Mouse (Mus musculus) right cerebral cortex, adult 2 months (tissue): ENCODE data around the gene Plod2.

Experiments used
- DNase-seq, 2 experiments: peaks; one replicate each; pipeline ENCODE4 v3.0.0; 2021 to 2022; ENCODE audit warnings: low spot score in 2 of 2

The Plod2 gene

GRCm38 (mm10) chr9:92599940-92600538, 58.0 kb downstream of the Plod2 start:
- DNase-seq: no peak

DNA sequence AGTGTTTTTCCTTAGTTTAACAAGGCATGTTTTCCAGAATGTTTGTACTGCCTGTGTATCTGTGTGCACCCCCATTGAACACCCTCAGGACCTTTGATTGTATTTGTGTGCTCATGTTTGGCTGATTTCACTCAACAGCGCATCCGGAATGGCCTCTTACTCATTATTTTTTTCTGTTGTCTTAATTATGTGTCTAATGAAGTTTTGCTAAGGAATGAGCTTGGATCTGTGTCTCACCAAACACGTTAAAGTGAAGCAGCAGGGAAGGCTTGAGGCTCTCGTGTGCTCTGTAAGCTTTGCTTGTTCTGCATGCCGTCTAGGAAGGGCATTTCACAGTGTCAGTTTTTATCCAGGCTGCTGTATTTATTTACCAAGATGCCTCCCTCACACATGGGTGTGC, 59.5 kb downstream of the Plod2 start:
- DNase-seq: no peak

DNA sequence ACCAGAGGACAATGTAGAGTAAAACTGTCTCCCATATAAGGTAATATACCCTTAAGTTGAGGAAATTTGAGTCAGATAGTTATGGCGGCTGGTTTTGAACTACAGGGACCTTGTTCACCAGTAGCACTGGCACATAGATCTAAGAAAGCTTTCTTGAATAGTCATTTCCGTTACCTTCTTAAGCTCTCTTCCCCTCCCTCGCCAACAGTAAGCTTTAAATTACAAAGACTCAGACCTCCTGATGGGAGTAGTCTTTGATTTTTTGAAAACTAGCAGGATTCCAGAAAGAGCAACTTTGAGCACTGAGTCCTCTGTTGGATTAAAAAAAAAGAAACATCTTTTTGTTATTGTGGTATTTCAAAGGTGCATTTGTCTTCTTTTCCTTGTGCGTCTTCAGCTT, 61.5 kb downstream of the Plod2 start:
- no peak for DNase-seq

DNA sequence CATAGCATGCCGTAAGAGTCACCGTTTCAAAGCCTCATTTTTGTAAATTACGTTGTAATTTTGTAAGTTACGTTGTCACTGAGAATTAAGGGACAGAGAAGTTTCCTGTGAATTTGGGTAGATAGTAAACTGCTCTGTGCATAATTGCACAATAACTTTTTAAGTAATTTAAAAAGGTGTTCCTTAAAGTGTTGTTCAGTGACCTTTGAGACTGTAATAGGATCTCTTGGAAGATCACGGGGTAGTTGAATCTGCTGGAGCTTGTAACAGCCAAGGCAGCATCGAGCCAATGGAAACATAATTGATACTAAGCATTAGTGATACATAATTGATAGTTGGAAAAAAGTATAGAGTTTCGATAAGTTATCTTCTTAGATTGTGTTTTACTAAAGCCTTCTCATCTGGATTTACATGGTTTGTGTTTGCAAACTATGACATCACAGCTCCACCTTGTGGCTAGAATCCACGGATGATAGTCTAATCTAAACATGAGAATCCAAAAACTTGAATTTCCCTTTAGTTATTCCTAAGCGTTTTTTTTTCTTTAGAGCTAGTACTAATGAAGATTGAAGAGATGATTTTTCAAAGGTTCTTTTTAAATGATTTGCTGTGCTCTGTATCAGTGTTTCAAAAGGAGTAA, 68.7 kb downstream of the Plod2 start:
- peak; percentile 67 to 78 for DNase-seq

GRCm38 (mm10) chr9:92612641-92613040, 70.6 kb downstream of the Plod2 start:
- DNase-seq: no peak

DNA sequence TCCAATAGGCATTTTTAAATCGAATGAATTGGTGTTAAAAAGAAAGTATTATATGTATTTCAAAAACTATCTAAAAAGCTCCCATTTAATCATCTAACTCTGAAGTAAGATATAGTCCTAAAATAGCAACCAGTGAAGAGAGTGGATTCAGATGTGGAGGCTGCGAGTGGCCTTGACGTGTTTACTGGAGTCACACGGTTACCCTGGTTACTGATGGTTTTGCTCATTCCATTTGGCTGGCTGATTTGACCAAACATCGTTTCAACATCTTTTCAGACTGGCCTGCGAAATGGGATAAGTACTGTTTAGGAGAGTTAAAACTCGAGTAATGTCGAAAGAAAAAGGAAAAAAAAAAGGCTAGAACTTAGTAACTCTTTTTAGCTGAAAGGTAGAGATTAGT, 71.2 kb downstream of the Plod2 start:
- DNase-seq: no peak

DNA sequence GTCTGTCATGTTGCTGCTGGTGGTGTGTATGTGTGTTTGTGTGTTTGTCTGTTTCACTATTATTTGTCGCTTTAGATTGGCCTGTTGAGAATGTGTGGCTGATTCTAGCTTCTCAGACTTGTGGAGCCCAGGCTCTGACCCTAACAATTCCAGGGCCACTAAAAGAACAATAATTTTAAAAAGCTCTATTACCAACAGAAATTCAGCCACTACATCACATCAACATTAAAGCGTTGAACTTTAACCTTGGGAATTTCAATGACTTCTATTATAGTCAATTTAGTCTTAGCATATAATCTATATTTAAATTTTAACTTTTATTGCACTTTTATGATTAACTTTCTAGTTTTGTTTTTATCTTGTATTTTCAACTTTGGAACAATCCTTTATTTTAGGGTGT, 74.4 kb downstream of the Plod2 start:
- no peak for DNase-seq

DNA sequence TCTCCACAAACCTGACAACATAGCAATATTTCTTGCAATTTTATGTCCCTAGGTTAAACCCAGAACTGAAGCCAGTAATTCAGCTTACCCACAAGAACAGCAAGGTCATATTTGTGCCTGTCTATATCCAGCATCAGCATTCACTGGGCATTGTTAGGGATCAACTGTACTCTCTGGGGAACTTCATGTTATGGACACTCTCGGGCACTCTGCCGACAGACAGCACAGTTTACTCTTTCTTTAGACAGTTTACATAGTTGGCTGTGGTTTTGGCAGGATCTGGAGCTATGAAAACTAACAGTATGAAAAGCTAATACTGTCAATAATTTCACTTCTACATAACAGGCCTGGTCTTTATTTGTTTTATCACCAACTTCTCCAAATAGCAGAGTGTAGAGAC, 75.4 kb downstream of the Plod2 start:
- DNase-seq: no peak

DNA sequence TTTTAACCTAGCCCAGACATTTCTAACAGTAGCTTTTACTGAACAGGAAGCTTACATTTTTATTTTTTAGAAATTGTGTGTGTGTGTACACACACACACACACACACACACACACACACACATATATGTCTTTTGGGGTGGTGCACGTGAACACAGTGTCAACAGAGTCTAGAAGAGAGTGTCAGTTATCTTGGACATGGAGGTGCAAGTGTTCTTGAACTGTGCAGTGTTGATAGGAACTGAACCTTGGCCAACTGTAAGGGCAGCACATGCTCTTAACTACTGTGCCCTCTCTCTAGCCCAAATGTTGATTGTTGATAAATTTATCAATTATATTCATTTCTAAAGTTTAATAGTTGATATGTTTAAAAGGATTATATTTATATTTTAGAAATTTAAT, 78.1 kb downstream of the Plod2 start:
- DNase-seq: no peak

GRCm38 (mm10) chr9:92621246-92621645, 79.2 kb downstream of the Plod2 start:
- no peak for DNase-seq

- no peak for DNase-seq
These were observed 79.9 kb downstream of the Plod2 start for GRCm38 (mm10) chr9:92621878-92622282.

GRCm38 (mm10) chr9:92634792-92635191, 92.8 kb downstream of the Plod2 start:
- DNase-seq: no peak

DNA sequence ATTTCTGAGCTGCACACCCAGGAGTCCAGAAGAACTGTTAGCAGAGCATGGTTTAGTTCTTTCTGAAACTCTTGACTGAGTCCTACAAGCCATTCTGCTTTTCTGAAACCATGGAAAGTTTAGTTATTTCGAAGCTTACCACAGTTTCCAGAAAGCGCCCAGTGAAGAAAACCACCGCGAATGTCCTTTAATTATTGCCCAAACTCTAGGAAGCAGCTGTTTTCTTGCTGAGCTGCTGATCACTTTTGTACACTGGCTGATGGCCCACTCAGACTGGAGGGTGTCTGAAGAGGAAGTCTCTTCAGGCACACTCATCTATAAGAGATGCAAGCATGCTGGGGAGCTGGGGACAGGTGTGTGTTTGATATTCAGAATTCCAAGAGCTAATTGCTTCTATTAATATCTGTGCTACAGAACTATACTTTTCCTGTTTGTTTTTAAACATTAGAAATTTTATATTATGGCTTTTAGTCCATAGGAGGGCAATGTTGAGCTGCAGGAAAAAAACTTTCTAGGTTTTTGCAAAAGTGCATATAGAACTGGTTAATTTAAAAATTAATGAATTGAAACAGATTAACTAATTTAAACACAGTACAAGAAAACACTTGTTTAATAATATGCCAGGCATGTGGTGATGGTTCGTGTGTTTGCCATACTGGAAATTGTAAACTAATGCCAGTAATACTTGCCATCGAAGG, 97.3 kb downstream of the Plod2 start:
- peak; percentile 11 to 29 for DNase-seq

DNA sequence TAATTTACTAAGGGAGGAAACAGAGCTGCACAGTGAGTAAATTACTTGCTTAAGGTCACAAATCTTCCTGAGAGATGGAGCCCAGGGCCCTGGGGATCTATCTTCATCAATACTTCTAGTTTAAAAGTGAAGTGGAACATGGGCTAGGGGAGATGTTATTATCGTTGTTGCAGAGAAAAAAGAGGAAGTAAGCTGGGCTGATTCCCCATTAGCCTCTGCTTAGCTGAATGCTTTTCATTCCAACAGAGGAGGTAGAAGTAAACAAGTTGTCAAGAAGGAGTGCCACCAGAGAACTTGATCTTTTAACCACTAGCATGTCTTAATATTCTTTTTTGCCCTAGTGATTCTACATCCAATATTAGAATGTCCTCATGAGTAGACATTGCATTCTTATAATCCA, 99.7 kb downstream of the Plod2 start:
- DNase-seq: no peak
